Mouse (Mus musculus): ENCODE data around the gene Comp. TPM values are rescaled to one million over a fixed set of nuclear protein-coding genes. Genes with fewer than 3 reads are reported as not detected.

Gene Comp
- polyA plus RNA-seq, 2 experiments = 0.29 to 0.47 TPM

GRCm38 (mm10) chr8:70343696-70344095, 29.7 kb upstream of the Comp start:
- WGBS (ENCODE audit: insufficient replicate concordance) = 63% methylated on average over 6 of the region's 6 CpGs
- ATAC-seq (ENCODE audit: insufficient read depth) (peak; percentile 42; the same call in 1 of the 2 replicates), DNase-seq (ENCODE audit: low read depth in 3 of 3, low spot score in 3 of 3) (no peak)
- no peaks in the 10 kb centered on the region for H3K9me3 ChIP-seq (ENCODE audit: control insufficient read depth, low read length)
- peaks cover 74% of the 10 kb centered on the region for H3K36me3 ChIP-seq (replicated peaks; ENCODE audit: control insufficient read depth, insufficient read depth, low read depth)
- TF ChIP-seq CTCF (IDR thresholded peaks at IDR 0.05; ENCODE audit: low read depth) (peak; percentile 80), EP300 (IDR thresholded peaks at IDR 0.05; ENCODE audit: low read depth) (no peak)
- H3K9ac ChIP-seq (replicated peaks) = no peak overlapping the region
- H3K4me2 ChIP-seq (ENCODE audit: low read depth) = no peak overlapping the region
- H3K4me3 ChIP-seq (ENCODE audit: insufficient read depth in 1 of 2, low read depth in 2 of 2, low read length in 2 of 2) = no peak overlapping the region
- no peaks in the 10 kb centered on the region for H3K27me3 ChIP-seq (ENCODE audit: control insufficient read depth, insufficient read depth, low read length)
- H3K27ac ChIP-seq = no peak overlapping the region
- H3K4me1 ChIP-seq (replicated peaks; ENCODE audit: control insufficient read depth in 2 of 2, insufficient read depth in 2 of 2, low read length in 1 of 2) = peaks cover 13 to 26% of the 10 kb centered on the region in 2 experiments

- peaks cover 74% of the 10 kb centered on the region for H3K36me3 ChIP-seq (replicated peaks; ENCODE audit: control insufficient read depth, insufficient read depth, low read depth)
- H3K27me3 ChIP-seq (ENCODE audit: control insufficient read depth, insufficient read depth, low read length) = no peaks in the 10 kb centered on the region
- peaks cover 19 to 32% of the 10 kb centered on the region in 2 experiments for H3K4me1 ChIP-seq (replicated peaks; ENCODE audit: control insufficient read depth in 2 of 2, insufficient read depth in 2 of 2, low read length in 1 of 2)
- no peak for ATAC-seq (ENCODE audit: insufficient read depth)
- no peak for DNase-seq (ENCODE audit: low read depth in 3 of 3, low spot score in 3 of 3)
- H3K9me3 ChIP-seq (ENCODE audit: control insufficient read depth, low read length) = no peaks in the 10 kb centered on the region
- TF ChIP-seq EP300 (IDR thresholded peaks at IDR 0.05; ENCODE audit: low read depth) (no peak), CTCF (IDR thresholded peaks at IDR 0.05; ENCODE audit: low read depth) (no peak)
- H3K27ac ChIP-seq = no peak overlapping the region
- no peak overlapping the region for H3K4me3 ChIP-seq (ENCODE audit: insufficient read depth in 1 of 2, low read depth in 2 of 2, low read length in 2 of 2)
- 82% methylated on average over 2 of the region's 2 CpGs for WGBS (ENCODE audit: insufficient replicate concordance)
- H3K9ac ChIP-seq (replicated peaks) = no peak overlapping the region
- no peak overlapping the region for H3K4me2 ChIP-seq (ENCODE audit: low read depth)
These were observed 29.1 kb upstream of the Comp start for GRCm38 (mm10) chr8:70344279-70344678.

- Histone ChIP-seq H3K4me1 (replicated peaks; ENCODE audit: control insufficient read depth in 2 of 2, insufficient read depth in 2 of 2, low read length in 1 of 2) (peaks cover 36 to 56% of the 10 kb centered on the region in 2 experiments), H3K9me3 (ENCODE audit: control insufficient read depth, low read length) (no peaks in the 10 kb centered on the region), H3K4me2 (ENCODE audit: low read depth) (no peak overlapping the region), H3K27ac (no peak overlapping the region), H3K4me3 (ENCODE audit: insufficient read depth in 1 of 2, low read depth in 2 of 2, low read length in 2 of 2) (no peak overlapping the region), H3K27me3 (ENCODE audit: control insufficient read depth, insufficient read depth, low read length) (no peaks in the 10 kb centered on the region), H3K36me3 (replicated peaks; ENCODE audit: control insufficient read depth, insufficient read depth, low read depth) (peaks cover 59% of the 10 kb centered on the region), H3K9ac (replicated peaks) (no peak overlapping the region)
- DNase-seq (ENCODE audit: low read depth in 3 of 3, low spot score in 3 of 3) (no peak), ATAC-seq (ENCODE audit: insufficient read depth) (no peak)
- TF ChIP-seq EP300 (IDR thresholded peaks at IDR 0.05; ENCODE audit: low read depth) (no peak), CTCF (IDR thresholded peaks at IDR 0.05; ENCODE audit: low read depth) (no peak)
- 79% methylated on average over 4 of the region's 4 CpGs for WGBS (ENCODE audit: insufficient replicate concordance)
These were observed 25.9 kb upstream of the Comp start for GRCm38 (mm10) chr8:70347443-70347842.

GRCm38 (mm10) chr8:70347860-70348420, 25.4 kb upstream of the Comp start:
- H3K4me1 ChIP-seq (replicated peaks; ENCODE audit: control insufficient read depth in 2 of 2, insufficient read depth in 2 of 2, low read length in 1 of 2) = peaks cover 36 to 56% of the 10 kb centered on the region in 2 experiments
- peak overlapping the region; percentile 12; the same call in 1 of the 2 replicates for H3K9ac ChIP-seq (replicated peaks)
- H3K27me3 ChIP-seq (ENCODE audit: control insufficient read depth, insufficient read depth, low read length) = no peaks in the 10 kb centered on the region
- no peak overlapping the region for H3K4me3 ChIP-seq (ENCODE audit: insufficient read depth in 1 of 2, low read depth in 2 of 2, low read length in 2 of 2)
- WGBS (ENCODE audit: insufficient replicate concordance) = 42% methylated on average over 1 of the region's 1 CpGs
- DNase-seq (ENCODE audit: low read depth in 3 of 3, low spot score in 3 of 3) = no peak
- H3K9me3 ChIP-seq (ENCODE audit: control insufficient read depth, low read length) = no peaks in the 10 kb centered on the region
- H3K4me2 ChIP-seq (ENCODE audit: low read depth) = no peak overlapping the region
- no peak overlapping the region for H3K27ac ChIP-seq
- TF ChIP-seq CTCF (IDR thresholded peaks at IDR 0.05; ENCODE audit: low read depth) (no peak), EP300 (IDR thresholded peaks at IDR 0.05; ENCODE audit: low read depth) (no peak)
- ATAC-seq (ENCODE audit: insufficient read depth) = no peak
- H3K36me3 ChIP-seq (replicated peaks; ENCODE audit: control insufficient read depth, insufficient read depth, low read depth) = peaks cover 54% of the 10 kb centered on the region

- H3K4me3 ChIP-seq (ENCODE audit: insufficient read depth in 1 of 2, low read depth in 2 of 2, low read length in 2 of 2) = peak overlapping the region; percentile 82 to 98
- H3K9me3 ChIP-seq (ENCODE audit: control insufficient read depth, low read length) = no peaks in the 10 kb centered on the region
- ATAC-seq (ENCODE audit: insufficient read depth) (no peak), DNase-seq (ENCODE audit: low read depth in 3 of 3, low spot score in 3 of 3) (no peak)
- peak overlapping the region; percentile 99 for H3K9ac ChIP-seq (replicated peaks)
- H3K27me3 ChIP-seq (ENCODE audit: control insufficient read depth, insufficient read depth, low read length) = no peaks in the 10 kb centered on the region
- peaks cover 41% of the 10 kb centered on the region for H3K36me3 ChIP-seq (replicated peaks; ENCODE audit: control insufficient read depth, insufficient read depth, low read depth)
- H3K27ac ChIP-seq = peak overlapping the region; percentile 86
- H3K4me1 ChIP-seq (replicated peaks; ENCODE audit: control insufficient read depth in 2 of 2, insufficient read depth in 2 of 2, low read length in 1 of 2) = peaks cover 59 to 67% of the 10 kb centered on the region in 2 experiments
- no peak for TF ChIP-seq EP300 (IDR thresholded peaks at IDR 0.05; ENCODE audit: low read depth)
- TF ChIP-seq CTCF (IDR thresholded peaks at IDR 0.05; ENCODE audit: low read depth) = no peak
- WGBS (ENCODE audit: insufficient replicate concordance) = 30% methylated on average over 15 of the region's 15 CpGs
- peak overlapping the region; percentile 96 for H3K4me2 ChIP-seq (ENCODE audit: low read depth)
These were observed 22.0 kb upstream of the Comp start for GRCm38 (mm10) chr8:70351035-70351999.
